Mouse (Mus musculus): ENCODE data around the gene Stau1. TPM values are rescaled to one million over a fixed set of nuclear protein-coding genes. Genes with fewer than 3 reads are reported as not detected.

Stau1 gene
- polyA plus RNA-seq, 1 experiment from 2014 or later, result 88.7 TPM

DNA sequence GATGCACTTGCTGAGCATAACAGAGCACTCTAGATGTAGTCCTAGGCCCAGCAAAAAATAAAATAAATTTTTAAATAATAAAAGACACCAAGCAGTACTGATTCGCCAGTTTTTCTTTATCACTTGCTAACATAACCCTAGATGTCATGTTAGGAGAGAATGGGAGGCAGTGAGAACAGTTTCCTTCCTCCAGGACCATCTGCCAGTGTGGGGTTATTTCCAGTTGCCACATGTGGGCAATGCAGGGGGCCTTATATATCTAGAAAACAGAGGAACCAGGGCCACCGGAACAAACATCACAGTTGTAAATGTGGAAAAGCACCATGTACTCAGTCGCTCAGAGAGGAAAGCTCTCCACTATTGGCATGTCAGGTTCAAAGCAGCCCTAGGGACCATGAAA is 18.6 kb downstream of the Stau1 start:
- no peak for ATAC-seq (replicated peaks; ENCODE audit: low FRiP score)
- Histone ChIP-seq H3K9me3 (replicated peaks) (no peaks in the 10 kb centered on the region), H3K4me3 (replicated peaks) (no peak overlapping the region), H3K36me3 (no peaks in the 10 kb centered on the region), H3K27ac (no peak overlapping the region), H3K4me1 (peaks cover 30% of the 10 kb centered on the region), H3K4me2 (no peak overlapping the region), H3K9ac (no peak overlapping the region), H3K27me3 (no peaks in the 10 kb centered on the region)
- WGBS, result 72% methylated on average over 3 of the region's 3 CpGs

DNA sequence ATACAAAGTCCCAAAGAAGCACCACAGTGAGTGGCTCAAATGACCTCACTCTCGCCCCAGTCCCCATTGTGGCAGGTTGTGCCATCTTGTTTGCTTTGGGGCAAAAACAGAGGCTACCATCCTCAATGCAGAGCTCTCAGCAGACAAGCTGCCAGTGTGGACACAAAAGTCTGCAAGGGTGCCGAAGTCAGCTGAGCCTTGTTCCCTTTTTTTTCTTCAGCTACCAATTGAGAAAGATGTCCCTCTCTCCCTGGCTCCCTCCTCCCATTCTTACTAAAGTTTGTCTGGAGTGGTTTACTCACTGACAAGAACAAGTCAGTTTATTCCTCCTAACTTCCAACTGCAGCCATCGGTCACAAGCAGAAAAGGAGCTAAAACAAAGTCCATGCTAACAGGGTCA is 19.7 kb downstream of the Stau1 start:
- Histone ChIP-seq H3K4me1 (peaks cover 30% of the 10 kb centered on the region), H3K27ac (peak overlapping the region; percentile 30), H3K27me3 (no peaks in the 10 kb centered on the region), H3K9ac (no peak overlapping the region), H3K4me2 (no peak overlapping the region), H3K9me3 (replicated peaks) (no peaks in the 10 kb centered on the region), H3K4me3 (replicated peaks) (no peak overlapping the region), H3K36me3 (no peaks in the 10 kb centered on the region)
- WGBS, result 84% methylated on average over 3 of the region's 3 CpGs
- no peak for ATAC-seq (replicated peaks; ENCODE audit: low FRiP score)

DNA sequence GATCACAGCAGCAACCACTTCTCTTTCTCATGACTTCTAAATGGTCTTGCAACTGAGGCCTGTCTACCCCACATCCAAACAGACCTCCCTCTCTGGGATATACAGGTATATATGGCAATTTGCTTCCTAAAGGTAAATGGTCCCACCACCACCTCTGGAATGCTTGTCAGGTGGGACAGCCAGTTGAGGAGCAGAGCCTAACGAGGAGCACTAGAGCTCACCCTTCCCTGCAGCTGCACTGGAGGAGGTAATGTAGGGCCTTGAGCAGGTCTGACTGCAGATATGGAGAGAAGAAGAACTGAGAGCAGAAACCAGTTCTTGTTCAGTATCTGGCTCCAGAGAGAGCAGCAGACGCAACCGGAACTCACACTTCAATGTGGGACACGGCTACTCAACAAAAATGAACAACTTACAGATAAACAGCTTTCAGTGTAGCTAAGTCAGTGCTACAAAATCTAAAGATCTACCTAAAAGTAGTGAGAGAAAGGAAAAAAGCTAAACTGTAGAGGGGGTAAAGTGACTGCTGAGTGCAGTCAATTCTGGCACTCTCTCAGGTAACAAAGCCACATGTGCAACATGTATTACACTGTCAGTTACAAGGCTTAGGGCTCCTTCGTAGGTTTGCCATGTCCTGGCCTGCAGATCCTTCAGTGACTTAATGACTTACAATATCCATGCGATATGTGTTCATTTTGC is 21.8 kb downstream of the Stau1 start:
- Histone ChIP-seq H3K36me3 (no peaks in the 10 kb centered on the region), H3K9ac (no peak overlapping the region), H3K4me1 (peaks cover 30% of the 10 kb centered on the region), H3K27ac (peak overlapping the region; percentile 51; the same call in 1 of the 2 replicates), H3K4me2 (no peak overlapping the region), H3K27me3 (no peaks in the 10 kb centered on the region), H3K4me3 (replicated peaks) (no peak overlapping the region), H3K9me3 (replicated peaks) (no peaks in the 10 kb centered on the region)
- ATAC-seq (replicated peaks; ENCODE audit: low FRiP score), result no peak
- WGBS, result 81% methylated on average over 6 of the region's 6 CpGs

DNA sequence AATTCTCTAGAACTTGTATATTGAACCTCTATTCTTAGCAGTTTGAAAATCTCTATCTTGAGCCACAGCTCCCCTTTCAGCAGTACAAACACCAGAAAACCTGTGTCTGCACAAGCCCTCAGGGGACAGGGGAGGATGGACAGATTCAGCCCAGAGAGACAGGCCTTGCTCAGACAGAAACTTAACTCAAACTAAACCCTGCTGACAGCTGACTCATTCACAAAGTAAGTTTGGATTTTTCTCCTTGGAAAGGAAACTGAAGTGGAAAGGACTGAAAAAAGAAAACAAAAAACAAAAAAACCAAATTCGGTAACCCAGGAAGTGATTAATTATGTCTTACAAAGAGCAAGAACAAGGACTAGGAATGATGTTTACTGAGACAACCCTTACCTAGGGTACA is 22.9 kb downstream of the Stau1 start:
- 64% methylated on average over 1 of the region's 1 CpGs for WGBS
- no peak overlapping the region for H3K4me2 ChIP-seq
- peaks cover 30% of the 10 kb centered on the region for H3K4me1 ChIP-seq
- ATAC-seq (replicated peaks; ENCODE audit: low FRiP score), result no peak
- H3K4me3 ChIP-seq (replicated peaks), result no peak overlapping the region
- H3K9me3 ChIP-seq (replicated peaks), result no peaks in the 10 kb centered on the region
- no peak overlapping the region for H3K27ac ChIP-seq
- H3K9ac ChIP-seq, result no peak overlapping the region
- H3K27me3 ChIP-seq, result no peaks in the 10 kb centered on the region
- H3K36me3 ChIP-seq, result no peaks in the 10 kb centered on the region

DNA sequence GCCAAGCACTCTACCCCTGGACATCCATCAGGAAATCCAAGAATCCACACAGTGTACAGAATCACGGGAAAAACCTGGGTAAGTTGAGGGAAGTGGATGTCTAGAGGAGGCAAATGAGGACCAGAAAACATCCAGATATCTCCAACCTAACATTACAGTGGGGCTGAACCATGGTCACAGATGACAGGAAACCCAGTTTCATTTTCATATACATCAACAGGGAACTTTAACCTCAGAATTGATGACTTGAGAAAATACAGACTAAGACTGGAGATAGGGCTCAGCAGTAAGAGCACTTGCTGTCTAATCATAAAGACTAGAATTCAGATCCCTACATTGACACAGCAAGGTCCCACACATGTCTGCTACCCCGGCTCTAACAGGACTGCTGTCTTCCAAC is 31.3 kb downstream of the Stau1 start:
- H3K9me3 ChIP-seq (replicated peaks), result no peaks in the 10 kb centered on the region
- no peak overlapping the region for H3K4me3 ChIP-seq (replicated peaks)
- no peak overlapping the region for H3K4me2 ChIP-seq
- no peak for ATAC-seq (replicated peaks; ENCODE audit: low FRiP score)
- H3K27ac ChIP-seq, result no peak overlapping the region
- no peak overlapping the region for H3K9ac ChIP-seq
- H3K36me3 ChIP-seq, result peaks cover 29% of the 10 kb centered on the region
- H3K4me1 ChIP-seq, result peaks cover 11% of the 10 kb centered on the region
- no peaks in the 10 kb centered on the region for H3K27me3 ChIP-seq
- WGBS, result 83% methylated on average over 2 of the region's 2 CpGs

DNA sequence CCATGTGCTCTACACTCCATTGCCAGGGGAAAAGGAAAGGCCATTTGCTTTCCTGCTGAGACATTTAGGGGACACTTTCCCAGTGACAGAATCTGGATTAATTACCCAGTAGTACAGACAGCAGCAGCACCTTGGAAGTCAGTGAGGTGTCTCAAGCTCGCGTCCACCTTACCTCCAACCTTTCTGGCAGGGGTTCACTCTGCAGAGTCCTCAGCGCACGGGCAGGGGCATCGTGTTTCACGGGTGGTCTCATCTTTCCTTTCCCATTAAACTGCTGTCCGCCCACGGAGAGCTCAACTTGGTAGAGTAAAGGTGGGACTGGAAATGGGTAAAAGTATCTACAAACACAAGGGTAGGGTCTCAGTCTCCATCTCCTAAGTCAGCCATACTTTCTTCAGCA is 32.8 kb downstream of the Stau1 start:
- H3K36me3 ChIP-seq, result peaks cover 44% of the 10 kb centered on the region
- no peaks in the 10 kb centered on the region for H3K27me3 ChIP-seq
- no peak overlapping the region for H3K4me3 ChIP-seq (replicated peaks)
- H3K4me2 ChIP-seq, result no peak overlapping the region
- H3K27ac ChIP-seq, result peak overlapping the region; percentile 24
- H3K9me3 ChIP-seq (replicated peaks), result no peaks in the 10 kb centered on the region
- peaks cover 11% of the 10 kb centered on the region for H3K4me1 ChIP-seq
- no peak overlapping the region for H3K9ac ChIP-seq
- ATAC-seq (replicated peaks; ENCODE audit: low FRiP score), result 0 out of 2 replicates have a peak, but pooled peaks have one; percentile 43
- 27% methylated on average over 8 of the region's 8 CpGs for WGBS

DNA sequence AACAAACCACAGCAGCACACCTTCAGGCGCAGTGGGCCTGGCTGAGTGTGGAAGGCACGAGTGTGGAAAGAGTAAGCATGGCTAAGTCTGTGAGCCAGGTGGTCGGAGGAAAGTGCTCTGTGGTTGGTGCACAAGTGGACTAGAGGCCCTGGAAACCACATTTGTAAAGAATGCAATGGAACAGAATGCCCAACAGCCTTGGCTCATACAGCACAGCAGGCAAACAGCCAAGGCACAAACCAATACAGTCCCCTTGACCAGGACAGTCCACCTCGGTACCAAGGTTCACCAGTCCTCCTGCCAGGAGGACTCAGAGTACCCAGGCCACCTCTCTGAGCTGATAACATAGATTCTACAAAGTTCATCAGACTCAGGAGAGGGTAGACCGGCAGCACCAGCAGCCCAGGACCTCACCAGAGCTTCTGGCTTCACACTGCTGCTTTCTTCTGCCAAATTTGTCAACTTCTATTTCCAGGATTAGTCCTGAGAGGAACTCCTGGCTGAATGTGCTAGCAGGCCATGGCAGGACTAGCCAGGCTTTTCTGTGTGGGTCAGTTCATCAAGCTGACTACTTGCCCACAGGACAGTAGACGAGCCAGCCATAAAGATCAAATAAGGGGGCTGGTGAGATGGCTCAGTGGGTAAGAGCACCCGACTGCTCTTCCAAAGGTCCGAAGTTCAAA is 35.3 kb downstream of the Stau1 start:
- WGBS, result 86% methylated on average over 8 of the region's 8 CpGs
- Histone ChIP-seq H3K36me3 (peaks cover 65% of the 10 kb centered on the region), H3K9me3 (replicated peaks) (no peaks in the 10 kb centered on the region), H3K4me1 (peaks cover 11% of the 10 kb centered on the region), H3K4me3 (replicated peaks) (no peak overlapping the region), H3K27me3 (no peaks in the 10 kb centered on the region), H3K4me2 (no peak overlapping the region), H3K9ac (no peak overlapping the region), H3K27ac (no peak overlapping the region)
- ATAC-seq (replicated peaks; ENCODE audit: low FRiP score), result no peak

DNA sequence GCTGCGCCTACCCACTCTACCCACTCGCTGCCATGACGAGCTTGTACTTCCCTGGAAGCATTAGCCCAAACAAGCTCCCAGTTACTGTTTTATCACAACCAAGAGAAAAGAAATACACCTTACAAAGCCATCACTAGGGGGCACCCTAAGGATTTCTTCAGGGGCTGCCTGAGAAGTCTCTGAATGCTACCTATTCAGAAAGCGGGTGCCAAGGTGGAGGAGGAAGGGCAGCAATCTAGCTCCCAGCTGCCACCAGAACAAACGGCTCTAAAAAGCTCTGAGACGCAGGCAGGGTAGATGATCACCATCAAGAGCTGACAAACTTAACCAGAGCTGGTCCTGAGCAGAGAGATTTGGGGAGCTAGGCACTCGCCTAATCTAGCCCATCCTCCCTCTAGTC is 39.3 kb downstream of the Stau1 start:
- no peak overlapping the region for H3K4me3 ChIP-seq (replicated peaks)
- no peak overlapping the region for H3K27ac ChIP-seq
- no peaks in the 10 kb centered on the region for H3K27me3 ChIP-seq
- H3K4me1 ChIP-seq, result no peaks in the 10 kb centered on the region
- no peak for ATAC-seq (replicated peaks; ENCODE audit: low FRiP score)
- no peak overlapping the region for H3K9ac ChIP-seq
- no peaks in the 10 kb centered on the region for H3K9me3 ChIP-seq (replicated peaks)
- no peak overlapping the region for H3K4me2 ChIP-seq
- 51% methylated on average over 7 of the region's 7 CpGs for WGBS
- peaks cover 94% of the 10 kb centered on the region for H3K36me3 ChIP-seq

DNA sequence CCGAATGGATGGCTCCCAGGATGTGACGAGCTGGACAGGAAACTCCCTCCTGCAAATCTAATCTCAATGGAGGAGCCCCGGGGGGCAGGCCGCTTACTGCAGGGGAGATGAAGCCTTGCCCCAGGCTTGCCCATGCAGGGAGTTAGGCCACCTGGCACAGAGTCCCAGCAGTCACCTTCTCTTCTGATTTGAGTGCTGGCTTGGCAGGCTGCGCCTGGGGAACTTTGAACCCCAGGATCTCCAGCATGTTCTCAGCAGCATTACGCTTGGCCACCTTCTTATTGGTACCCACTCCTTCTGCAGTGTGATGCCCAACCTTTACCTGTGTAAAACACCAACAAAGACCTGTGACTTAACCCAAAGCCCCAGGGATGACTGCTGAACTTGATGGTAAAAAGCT is 43.9 kb downstream of the Stau1 start:
- Histone ChIP-seq H3K9ac (no peak overlapping the region), H3K4me2 (no peak overlapping the region), H3K36me3 (peaks cover 97% of the 10 kb centered on the region), H3K9me3 (replicated peaks) (no peaks in the 10 kb centered on the region), H3K27me3 (no peaks in the 10 kb centered on the region), H3K4me1 (no peaks in the 10 kb centered on the region), H3K27ac (no peak overlapping the region), H3K4me3 (replicated peaks) (no peak overlapping the region)
- 85% methylated on average over 6 of the region's 6 CpGs for WGBS
- ATAC-seq (replicated peaks; ENCODE audit: low FRiP score), result no peak

DNA sequence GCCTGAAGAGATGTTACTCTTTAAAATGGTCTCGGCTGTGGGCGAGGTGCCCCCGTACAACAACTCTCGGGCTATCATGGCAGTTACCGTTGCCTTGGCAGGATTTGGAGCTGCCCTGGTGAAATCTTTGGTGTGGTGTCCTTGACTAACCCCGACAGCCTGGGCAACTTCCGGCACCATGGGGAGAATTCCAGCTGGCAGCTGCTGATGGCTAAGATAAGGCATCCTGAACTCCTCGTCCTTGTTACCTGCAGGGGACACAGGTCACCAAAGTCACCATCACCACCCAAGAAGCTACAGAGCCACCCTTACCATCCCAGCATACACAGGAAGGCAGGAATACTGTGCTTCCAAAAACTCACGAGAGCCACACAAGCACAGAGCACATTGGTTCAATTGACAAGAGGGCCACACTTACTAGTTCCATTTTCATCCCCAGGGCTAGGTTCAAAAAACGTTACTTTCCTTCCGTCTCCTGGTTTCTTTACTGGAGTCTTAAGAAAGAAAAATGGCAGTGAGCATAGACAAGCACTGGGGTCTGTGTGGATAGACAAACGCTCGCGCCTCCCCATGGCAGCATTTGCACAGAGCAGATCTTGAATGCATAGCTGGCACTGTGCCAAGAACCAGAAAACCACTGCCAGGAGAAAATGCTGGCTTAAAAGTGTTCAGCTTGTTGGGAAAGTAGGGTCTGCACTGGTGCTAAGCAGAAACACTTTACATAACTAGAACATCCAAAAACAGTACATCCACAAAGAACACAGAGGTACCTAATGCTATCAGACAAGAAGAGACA is 45.0 kb downstream of the Stau1 start:
- 84% methylated on average over 14 of the region's 14 CpGs for WGBS
- Histone ChIP-seq H3K4me3 (replicated peaks) (no peak overlapping the region), H3K9me3 (replicated peaks) (no peaks in the 10 kb centered on the region)

DNA sequence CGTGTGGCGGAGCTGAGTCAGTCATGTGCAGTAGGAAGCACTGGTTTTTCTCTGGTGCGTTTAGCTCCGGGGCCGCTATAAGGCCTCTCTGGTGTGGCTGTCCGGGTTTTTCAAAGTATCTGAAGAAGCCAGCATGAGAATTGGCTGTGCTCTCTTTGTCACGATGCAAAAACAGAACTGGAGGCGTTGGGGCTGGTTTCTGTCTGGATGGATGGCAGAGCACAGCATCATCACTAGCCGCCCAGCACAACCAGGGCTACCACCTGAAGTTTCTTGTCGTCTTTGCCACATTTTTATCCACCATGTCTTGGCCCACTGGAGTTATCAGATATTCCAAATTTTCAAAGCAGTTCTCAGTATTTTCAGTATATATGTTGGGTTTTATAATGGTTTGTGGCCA is 47.2 kb downstream of the Stau1 start:
- H3K4me3 ChIP-seq (replicated peaks), result no peak overlapping the region
- no peaks in the 10 kb centered on the region for H3K9me3 ChIP-seq (replicated peaks)
- H3K36me3 ChIP-seq, result peaks cover 98% of the 10 kb centered on the region
- no peak for ATAC-seq (replicated peaks; ENCODE audit: low FRiP score)
- 89% methylated on average over 10 of the region's 10 CpGs for WGBS
- H3K4me1 ChIP-seq, result no peaks in the 10 kb centered on the region
- no peak overlapping the region for H3K4me2 ChIP-seq
- H3K27ac ChIP-seq, result no peak overlapping the region
- no peaks in the 10 kb centered on the region for H3K27me3 ChIP-seq
- no peak overlapping the region for H3K9ac ChIP-seq

More for the DNA sequence above, 45.0 kb downstream of the Stau1 start:
- H3K27me3 ChIP-seq, result no peaks in the 10 kb centered on the region
- no peak overlapping the region for H3K9ac ChIP-seq
- no peak for ATAC-seq (replicated peaks; ENCODE audit: low FRiP score)
- H3K27ac ChIP-seq, result no peak overlapping the region
- no peaks in the 10 kb centered on the region for H3K4me1 ChIP-seq
- no peak overlapping the region for H3K4me2 ChIP-seq
- peaks cover 100% of the 10 kb centered on the region for H3K36me3 ChIP-seq

DNA sequence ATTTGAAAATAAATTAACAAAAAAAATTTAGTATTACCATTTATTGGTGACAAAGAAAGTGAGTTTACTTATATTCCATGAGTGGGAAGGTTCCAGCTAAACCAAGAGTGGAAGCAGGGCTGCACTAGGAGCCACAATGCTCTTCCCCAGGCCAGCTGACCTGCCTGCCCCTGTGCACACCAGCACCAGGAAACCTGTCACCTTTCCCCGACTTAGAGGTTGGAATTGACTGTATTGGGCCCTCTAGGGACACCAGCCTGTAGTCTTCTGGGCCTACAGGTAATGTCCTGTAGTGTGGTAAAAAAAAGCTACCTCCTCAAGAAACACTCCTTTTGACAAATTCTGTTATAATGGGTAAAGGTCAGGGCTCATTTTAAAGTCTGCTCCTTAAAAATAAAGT is 47.9 kb downstream of the Stau1 start:
- ATAC-seq (replicated peaks; ENCODE audit: low FRiP score), result no peak
- Histone ChIP-seq H3K4me3 (replicated peaks) (no peak overlapping the region), H3K4me1 (no peaks in the 10 kb centered on the region), H3K9ac (no peak overlapping the region), H3K36me3 (peaks cover 98% of the 10 kb centered on the region), H3K9me3 (replicated peaks) (no peaks in the 10 kb centered on the region), H3K27me3 (no peaks in the 10 kb centered on the region), H3K27ac (no peak overlapping the region), H3K4me2 (no peak overlapping the region)
- WGBS, result 52% methylated on average over 1 of the region's 1 CpGs
